In the genomic region with DNA sequence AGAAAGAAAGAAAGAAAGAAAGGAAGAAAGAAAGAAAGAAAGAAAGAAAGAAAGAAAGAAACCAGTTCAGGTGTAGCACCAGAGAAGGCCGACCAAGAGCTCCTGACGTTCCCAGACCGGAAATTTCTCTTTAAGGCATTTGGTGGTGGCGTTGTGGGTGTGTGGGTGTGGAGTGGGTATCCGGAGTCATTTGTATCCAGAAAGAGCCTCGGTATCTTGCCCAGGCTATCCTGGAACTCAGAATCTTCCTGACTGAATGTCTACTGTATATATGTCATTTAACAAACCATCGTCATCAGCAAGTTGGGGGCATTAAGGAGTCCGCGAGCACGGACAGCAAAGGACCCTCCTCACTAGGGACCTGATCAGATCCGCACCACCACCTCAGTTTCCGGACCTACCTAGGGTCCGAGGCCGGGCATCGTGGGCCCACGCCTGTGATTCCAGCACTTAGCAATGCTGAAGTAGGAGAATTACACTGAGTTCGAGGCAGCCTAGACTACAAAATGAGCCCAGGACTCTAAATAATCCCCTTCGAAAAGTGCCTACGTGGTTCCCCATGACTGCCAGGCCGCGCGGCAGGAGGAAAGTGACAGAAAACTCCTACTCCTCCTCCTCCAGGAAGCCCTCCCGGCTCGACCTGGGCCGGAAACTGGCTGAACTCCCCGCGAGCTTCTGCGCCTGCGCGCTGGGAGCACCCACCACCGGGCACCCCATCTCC, we compare ENCODE assay signal across 8 mouse cellular contexts. TPM values are rescaled to one million over a fixed set of nuclear protein-coding genes. Genes with fewer than 3 reads are reported as not detected.
DNase-seq lines count a peak whose midpoint lies in the region; ATAC-seq and TF ChIP-seq lines count a peak whose summit lies in the region.

No protein-coding gene starts in this region.

- no peak for TF ChIP-seq CTCF in MEL (IDR thresholded peaks at IDR 0.05 in 2 of 3, conservative IDR thresholded peaks at IDR 0.05 in 1 of 3; ENCODE audit: control insufficient read depth in 1 of 3, insufficient read depth in 1 of 3, low read depth in 2 of 3, low read length in 3 of 3, poor library complexity in 1 of 3, severe bottlenecking in 1 of 3)

- H3K36me3 ChIP-seq in kidney, embryonic 14.5 days (ENCODE audit: control insufficient read depth, insufficient read depth, low read length): peaks cover 4% of the 10 kb centered on the region; the same call in 1 of the 2 replicates
- H3K36me3 ChIP-seq in MEL (ENCODE audit: control insufficient read depth in 1 of 2, insufficient read depth in 2 of 2, low read length in 2 of 2): no peaks in the 10 kb centered on the region
- no peaks in the 10 kb centered on the region for H3K36me3 ChIP-seq in hindbrain, embryonic 11.5 days (ENCODE audit: control insufficient read depth, insufficient read depth, low read length)
- H3K36me3 ChIP-seq in midbrain, embryonic 14.5 days (ENCODE audit: control insufficient read depth, insufficient read depth, low read length): peaks cover 8% of the 10 kb centered on the region

- peak; percentile 40 to 77; a peak in 3 of 4 replicates for TF ChIP-seq POLR2A in MEL (IDR thresholded peaks at IDR 0.05; ENCODE audit: control insufficient read depth in 1 of 2, insufficient read depth in 1 of 2, low read depth in 1 of 2, low read length in 2 of 2, poor library complexity in 1 of 2)

- no peaks in the 10 kb centered on the region for H3K27me3 ChIP-seq in kidney, embryonic 14.5 days (ENCODE audit: control insufficient read depth, insufficient read depth, low read length)
- H3K27me3 ChIP-seq in MEL (ENCODE audit: control insufficient read depth in 1 of 2, insufficient read depth in 2 of 2, low read length in 2 of 2): no peaks in the 10 kb centered on the region
- H3K27me3 ChIP-seq in hindbrain, embryonic 11.5 days (ENCODE audit: control insufficient read depth, insufficient read depth, low read length): no peaks in the 10 kb centered on the region
- H3K27me3 ChIP-seq in midbrain, embryonic 14.5 days (ENCODE audit: control insufficient read depth, insufficient read depth, low read length): no peaks in the 10 kb centered on the region

- peaks cover 12% of the 10 kb centered on the region for H3K4me1 ChIP-seq in kidney, embryonic 14.5 days (ENCODE audit: control insufficient read depth, insufficient read depth, low read length)
- H3K4me1 ChIP-seq in MEL (ENCODE audit: control insufficient read depth in 1 of 2, insufficient read depth in 2 of 2, low read length in 2 of 2): peaks cover 0 to 7% of the 10 kb centered on the region in 2 experiments; a peak in 1 of 4 replicates
- H3K4me1 ChIP-seq in hindbrain, embryonic 11.5 days (replicated peaks; ENCODE audit: control insufficient read depth, insufficient read depth, low read length): peaks cover 11% of the 10 kb centered on the region; the same call in 1 of the 2 replicates
- peaks cover 19% of the 10 kb centered on the region for H3K4me1 ChIP-seq in midbrain, embryonic 14.5 days (ENCODE audit: control insufficient read depth, insufficient read depth, low read length)

- peak overlapping the region; percentile 70 for H3K27ac ChIP-seq in kidney, embryonic 14.5 days (ENCODE audit: low read depth, low read length)
- peak overlapping the region; percentile 94 for H3K27ac ChIP-seq in MEL (ENCODE audit: control insufficient read depth, low read depth, low read length)
- peak overlapping the region; percentile 75 for H3K27ac ChIP-seq in hindbrain, embryonic 11.5 days (ENCODE audit: low read depth, low read length)
- peak overlapping the region; percentile 90 for H3K27ac ChIP-seq in midbrain, embryonic 14.5 days (replicated peaks; ENCODE audit: low read depth, low read length)

- DNase-seq in kidney, postnatal 25 days: no peak
- peak; percentile 56 for DNase-seq in MEL (ENCODE audit: low read depth, low spot score)
- DNase-seq in hindbrain, embryonic 11.5 days (ENCODE audit: low spot score): no peak
- DNase-seq in midbrain, embryonic 14.5 days: no peak
- DNase-seq in urinary bladder, postnatal 25 days (ENCODE audit: low spot score): no peak
- DNase-seq in adrenal gland, adult 18-20 months (ENCODE audit: low spot score in 2 of 2): no peak
- no peak for DNase-seq in spleen, postnatal 36 days (ENCODE audit: low spot score in 2 of 2)

- no peak for TF ChIP-seq RAD21 in MEL (IDR thresholded peaks at IDR 0.05; ENCODE audit: low read depth, low read length)

- no peaks in the 10 kb centered on the region for H3K9me3 ChIP-seq in kidney, embryonic 14.5 days (ENCODE audit: control insufficient read depth, low read length)
- H3K9me3 ChIP-seq in MEL (replicated peaks; ENCODE audit: insufficient read depth, low read length): no peaks in the 10 kb centered on the region
- H3K9me3 ChIP-seq in hindbrain, embryonic 11.5 days (ENCODE audit: control insufficient read depth, low read length): no peaks in the 10 kb centered on the region
- H3K9me3 ChIP-seq in midbrain, embryonic 14.5 days (ENCODE audit: control insufficient read depth, low read length): no peaks in the 10 kb centered on the region

- peaks cover 5% of the 10 kb centered on the region for H3K79me2 ChIP-seq in MEL (ENCODE audit: control insufficient read depth, insufficient read depth, low read length, poor library complexity)

- WGBS in kidney, embryonic 14.5 days: 6% methylated on average over 31 of the region's 31 CpGs
- WGBS in hindbrain, embryonic 11.5 days: 5% methylated on average over 31 of the region's 31 CpGs
- 9% methylated on average over 31 of the region's 31 CpGs for WGBS in midbrain, embryonic 14.5 days

- peak overlapping the region; percentile 78 for H3K9ac ChIP-seq in kidney, embryonic 14.5 days (ENCODE audit: low read depth, low read length)
- peak overlapping the region; percentile 98 for H3K9ac ChIP-seq in MEL (ENCODE audit: control insufficient read depth, low read depth, low read length, poor library complexity, severe bottlenecking)
- H3K9ac ChIP-seq in hindbrain, embryonic 11.5 days (ENCODE audit: low read depth, low read length): peak overlapping the region; percentile 77
- H3K9ac ChIP-seq in midbrain, embryonic 14.5 days (replicated peaks; ENCODE audit: low read length): peak overlapping the region; percentile 63

- TF ChIP-seq EP300 in MEL (IDR thresholded peaks at IDR 0.05; ENCODE audit: low read depth in 1 of 2, low read length in 2 of 2): no peak

- ATAC-seq in kidney, embryonic 14.5 days (ENCODE audit: low FRiP score, low TSS enrichment): no peak
- ATAC-seq in hindbrain, embryonic 11.5 days (ENCODE audit: low FRiP score): no peak
- ATAC-seq in midbrain, embryonic 14.5 days (ENCODE audit: low FRiP score, low TSS enrichment): no peak

- H3K4me2 ChIP-seq in kidney, embryonic 14.5 days (replicated peaks; ENCODE audit: low read depth, low read length): peak overlapping the region; percentile 83
- peak overlapping the region; percentile 72 for H3K4me2 ChIP-seq in hindbrain, embryonic 11.5 days (replicated peaks; ENCODE audit: low read depth, low read length)
- H3K4me2 ChIP-seq in midbrain, embryonic 14.5 days (ENCODE audit: low read length): peak overlapping the region; percentile 80

- peak overlapping the region; percentile 81 for H3K4me3 ChIP-seq in kidney, embryonic 14.5 days (ENCODE audit: low read length)
- peak overlapping the region; percentile 87 to 97 for H3K4me3 ChIP-seq in MEL (ENCODE audit: control insufficient read depth in 1 of 2, insufficient read depth in 1 of 2, low read depth in 2 of 2, low read length in 2 of 2)
- H3K4me3 ChIP-seq in hindbrain, embryonic 11.5 days (ENCODE audit: low read depth, low read length): peak overlapping the region; percentile 90
- H3K4me3 ChIP-seq in midbrain, embryonic 14.5 days (replicated peaks; ENCODE audit: low read depth, low read length): peak overlapping the region; percentile 74

RNA-seq across cellular contexts. Expression of gene Ccdc124, which starts 0.9 kb away (rescaled TPM):
- polyA plus RNA-seq in kidney, embryonic 14.5 days (2014; fragmentation: Nextera tagmentation; extraction: Ambion mirVana): 117 and 142 TPM in 2 replicates
- total RNA-seq in MEL (2012; rRNA removed): 47.5 and 47.6 TPM in 2 replicates
- polyA plus RNA-seq in MEL (2012; ENCODE audit: insufficient read depth in 1 of 2, insufficient read length in 2 of 2, low read depth in 1 of 2, low replicate concordance in 2 of 2, missing spikeins in 1 of 2): 10 to 100 TPM in 1 of 2 experiments, not detected in 1; 87.1 TPM
- 162 and 173 TPM in 2 replicates for polyA plus RNA-seq in hindbrain, embryonic 11.5 days (2014; fragmentation: Nextera tagmentation; extraction: Ambion mirVana)
- polyA plus RNA-seq in midbrain, embryonic 14.5 days (2014; fragmentation: Nextera tagmentation; extraction: Ambion mirVana): 149 and 178 TPM in 2 replicates
- total RNA-seq in adrenal gland, adult 18-20 months (2021): 10 to 100 TPM; 58.9 to 59.3 TPM

RNA-seq across cellular contexts. Expression of gene Kcnn1, which starts 9.7 kb away (rescaled TPM):
- polyA plus RNA-seq in kidney, embryonic 14.5 days (2014; fragmentation: Nextera tagmentation; extraction: Ambion mirVana): 2.5 and 2.6 TPM in 2 replicates
- 7.3 and 8.9 TPM in 2 replicates for total RNA-seq in MEL (2012; rRNA removed)
- 10 to 100 TPM in 1 of 2 experiments, not detected in 1; 10.7 TPM for polyA plus RNA-seq in MEL (2012; ENCODE audit: insufficient read depth in 1 of 2, insufficient read length in 2 of 2, low read depth in 1 of 2, low replicate concordance in 2 of 2, missing spikeins in 1 of 2)
- polyA plus RNA-seq in hindbrain, embryonic 11.5 days (2014; fragmentation: Nextera tagmentation; extraction: Ambion mirVana): 10.7 and 12.2 TPM in 2 replicates
- 13.3 and 16.0 TPM in 2 replicates for polyA plus RNA-seq in midbrain, embryonic 14.5 days (2014; fragmentation: Nextera tagmentation; extraction: Ambion mirVana)
- total RNA-seq in adrenal gland, adult 18-20 months (2021): 1 to 10 TPM; 2.2 to 2.8 TPM

RNA-seq across cellular contexts. Expression of gene Slc5a5, which starts 19.8 kb away (rescaled TPM):
- 0.09 and 0.19 TPM in 2 replicates for polyA plus RNA-seq in kidney, embryonic 14.5 days (2014; fragmentation: Nextera tagmentation; extraction: Ambion mirVana)
- total RNA-seq in MEL (2012; rRNA removed): 0.12 and 0.13 TPM in 2 replicates
- polyA plus RNA-seq in MEL (2012; ENCODE audit: insufficient read depth in 1 of 2, insufficient read length in 2 of 2, low read depth in 1 of 2, low replicate concordance in 2 of 2, missing spikeins in 1 of 2): under 1 TPM in 1 of 2 experiments, not detected in 1; 0.36 TPM
- 0.47 and 0.71 TPM in 2 replicates for polyA plus RNA-seq in hindbrain, embryonic 11.5 days (2014; fragmentation: Nextera tagmentation; extraction: Ambion mirVana)
- polyA plus RNA-seq in midbrain, embryonic 14.5 days (2014; fragmentation: Nextera tagmentation; extraction: Ambion mirVana): 0.40 and 0.96 TPM in 2 replicates
- not detected for total RNA-seq in adrenal gland, adult 18-20 months (2021)

RNA-seq across cellular contexts. Expression of gene Rpl18a, which starts 24.4 kb away (rescaled TPM):
- polyA plus RNA-seq in kidney, embryonic 14.5 days (2014; fragmentation: Nextera tagmentation; extraction: Ambion mirVana): 5,375 and 6,285 TPM in 2 replicates
- 4,999 and 5,671 TPM in 2 replicates for total RNA-seq in MEL (2012; rRNA removed)
- polyA plus RNA-seq in MEL (2012; ENCODE audit: insufficient read depth in 1 of 2, insufficient read length in 2 of 2, low read depth in 1 of 2, low replicate concordance in 2 of 2, missing spikeins in 1 of 2): 1,000 to 10,000 TPM in 1 of 2 experiments, not detected in 1; 5,399 TPM
- polyA plus RNA-seq in hindbrain, embryonic 11.5 days (2014; fragmentation: Nextera tagmentation; extraction: Ambion mirVana): 3,048 and 3,182 TPM in 2 replicates
- polyA plus RNA-seq in midbrain, embryonic 14.5 days (2014; fragmentation: Nextera tagmentation; extraction: Ambion mirVana): 2,701 and 2,857 TPM in 2 replicates
- total RNA-seq in adrenal gland, adult 18-20 months (2021): 1,000 to 10,000 TPM; 1,253 to 1,401 TPM

RNA-seq across cellular contexts. Expression of gene Map1s, which starts 32.9 kb away (rescaled TPM):
- polyA plus RNA-seq in kidney, embryonic 14.5 days (2014; fragmentation: Nextera tagmentation; extraction: Ambion mirVana): 32.1 and 43.4 TPM in 2 replicates
- total RNA-seq in MEL (2012; rRNA removed): 41.0 and 53.3 TPM in 2 replicates
- 10 to 100 TPM in 1 of 2 experiments, not detected in 1; 51.0 TPM for polyA plus RNA-seq in MEL (2012; ENCODE audit: insufficient read depth in 1 of 2, insufficient read length in 2 of 2, low read depth in 1 of 2, low replicate concordance in 2 of 2, missing spikeins in 1 of 2)
- 32.3 and 34.3 TPM in 2 replicates for polyA plus RNA-seq in hindbrain, embryonic 11.5 days (2014; fragmentation: Nextera tagmentation; extraction: Ambion mirVana)
- polyA plus RNA-seq in midbrain, embryonic 14.5 days (2014; fragmentation: Nextera tagmentation; extraction: Ambion mirVana): 46.5 and 54.0 TPM in 2 replicates
- 10 to 100 TPM; 34.3 to 39.5 TPM for total RNA-seq in adrenal gland, adult 18-20 months (2021)
